Mouse (Mus musculus) limb, embryonic 12.5 days (tissue): ENCODE measurements at regions not wholly inside any gene's neighbourhood (a gene's known extent, or its start where the extent isn't known, plus 50 kb on each side); places are given as distances from the start of the nearest gene placed in this dataset.

Experiments used
- ATAC-seq: fragments of 200-750 bp; cut with Nextera tagmentation; 2 replicates; pipeline ENCODE4 v1.8.0; 2017; ENCODE audit warnings: low read depth, moderate TSS enrichment; ENCODE audit not compliant: insufficient number of reproducible peaks, insufficient read depth, low FRiP score, low TSS enrichment
- H3K27ac ChIP-seq: fragments of 300-500 bp; sonication (generic); 2 replicates; pipeline ENCODE4 v1.5.1; 2016; ENCODE audit warnings: mild to moderate bottlenecking, moderate library complexity
- H3K27me3 ChIP-seq: fragments of 300-500 bp; sonication (generic); 2 replicates; pipeline ENCODE4 v1.6.1; 2016; ENCODE audit warnings: mild to moderate bottlenecking, moderate library complexity
- H3K36me3 ChIP-seq: fragments of 300-500 bp; sonication (generic); 2 replicates; pipeline ENCODE4 v1.6.1; 2016; ENCODE audit warnings: mild to moderate bottlenecking, moderate library complexity
- H3K4me1 ChIP-seq: fragments of 300-500 bp; sonication (generic); replicated peaks from 2 replicates; pipeline ENCODE4 v1.6.1; 2016
- H3K4me2 ChIP-seq: fragments of 300-500 bp; sonication (generic); 2 replicates; pipeline ENCODE4 v1.6.1; 2016; ENCODE audit warnings: mild to moderate bottlenecking, moderate library complexity
- H3K4me3 ChIP-seq: fragments of 300-500 bp; sonication (generic); replicated peaks from 2 replicates; pipeline ENCODE4 v1.5.1; 2016; ENCODE audit warnings: mild to moderate bottlenecking
- H3K9ac ChIP-seq: fragments of 300-500 bp; sonication (generic); replicated peaks from 2 replicates; pipeline ENCODE4 v1.6.1; 2016; ENCODE audit warnings: mild to moderate bottlenecking, moderate library complexity
- H3K9me3 ChIP-seq: fragments of 300-500 bp; sonication (generic); 2 replicates; pipeline ENCODE4 v1.6.1; 2016; ENCODE audit warnings: mild to moderate bottlenecking, moderate library complexity
- WGBS: fragments of 180-500 bp; shearing (Covaris S2); methylation state at CpG from one replicate; pipeline ENCODE4 v1.1.7; 2016; 5-methylcytosine and 5-hydroxymethylcytosine counted together

DNA sequence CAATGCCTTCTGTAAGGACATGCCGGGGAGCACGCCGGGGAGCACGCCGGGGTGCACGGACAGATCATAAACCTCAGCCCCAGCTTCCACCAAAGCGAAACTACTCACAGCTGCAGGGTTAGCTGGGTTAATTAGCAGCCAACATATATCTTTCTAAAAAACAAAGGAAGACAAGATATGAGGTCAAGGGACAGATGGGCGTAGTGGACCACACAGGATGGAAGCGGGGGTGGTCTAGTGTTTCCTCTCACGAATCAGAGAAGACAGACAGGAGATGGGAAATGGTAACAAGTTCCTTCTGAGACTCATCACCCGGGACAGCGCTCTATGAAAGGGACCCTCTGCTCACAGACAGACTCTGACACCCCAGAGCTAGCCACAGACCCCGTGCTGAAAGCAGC lies 60.0 kb upstream of the Ajap1 start:
- 60% methylated on average over 13 of the region's 13 CpGs for WGBS
- Histone ChIP-seq H3K4me3 (no peak overlapping the region), H3K4me1 (peaks cover 3% of the 10 kb centered on the region; the same call in 1 of the 2 replicates), H3K9ac (no peak overlapping the region), H3K27ac (no peak overlapping the region), H3K4me2 (no peak overlapping the region), H3K36me3 (no peaks in the 10 kb centered on the region), H3K27me3 (no peaks in the 10 kb centered on the region; the same call in 1 of the 2 replicates), H3K9me3 (no peaks in the 10 kb centered on the region)
- no peak for ATAC-seq

DNA sequence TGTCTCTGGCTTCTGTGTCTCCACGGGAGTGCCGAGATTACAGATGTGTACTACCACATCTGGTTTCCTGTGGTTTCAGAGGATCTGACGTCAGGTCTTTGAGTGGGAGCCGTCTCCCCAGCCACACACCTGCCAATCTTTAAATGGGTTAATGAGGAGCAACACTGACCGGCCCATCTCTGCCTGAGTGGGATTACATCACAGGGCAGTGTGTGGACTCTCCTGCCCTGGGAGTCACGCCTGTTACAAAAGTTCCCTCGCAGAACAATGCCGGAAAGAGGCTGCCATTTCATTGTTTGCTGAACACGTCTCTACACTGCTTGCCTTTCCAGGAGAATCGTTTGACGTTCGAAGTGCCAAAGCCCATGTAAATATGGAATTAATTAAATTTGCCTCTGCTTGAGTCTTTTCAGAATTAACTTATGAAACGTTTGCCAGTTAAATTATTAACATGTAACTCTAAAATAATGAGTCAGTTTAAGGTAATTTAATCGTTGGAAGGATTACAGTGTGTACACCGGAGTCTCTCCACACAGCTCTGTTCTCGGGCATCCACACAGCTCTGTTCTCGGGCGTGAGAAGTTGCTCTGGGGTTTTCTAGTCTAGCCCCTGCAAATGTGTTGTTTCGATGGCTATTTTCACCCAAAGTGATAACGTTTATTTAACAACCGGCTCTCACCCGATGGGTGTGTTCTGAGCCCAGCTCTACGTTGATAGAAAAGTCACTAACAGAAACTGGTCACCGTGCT lies 61.5 kb upstream of the Ajap1 start:
- H3K27ac ChIP-seq = no peak overlapping the region
- H3K4me3 ChIP-seq = no peak overlapping the region
- H3K27me3 ChIP-seq = no peaks in the 10 kb centered on the region; the same call in 1 of the 2 replicates
- H3K4me1 ChIP-seq = peaks cover 3% of the 10 kb centered on the region; the same call in 1 of the 2 replicates
- no peak for ATAC-seq
- 49% methylated on average over 24 of the region's 24 CpGs for WGBS
- H3K9me3 ChIP-seq = no peaks in the 10 kb centered on the region
- H3K9ac ChIP-seq = no peak overlapping the region
- H3K4me2 ChIP-seq = no peak overlapping the region
- H3K36me3 ChIP-seq = no peaks in the 10 kb centered on the region

DNA sequence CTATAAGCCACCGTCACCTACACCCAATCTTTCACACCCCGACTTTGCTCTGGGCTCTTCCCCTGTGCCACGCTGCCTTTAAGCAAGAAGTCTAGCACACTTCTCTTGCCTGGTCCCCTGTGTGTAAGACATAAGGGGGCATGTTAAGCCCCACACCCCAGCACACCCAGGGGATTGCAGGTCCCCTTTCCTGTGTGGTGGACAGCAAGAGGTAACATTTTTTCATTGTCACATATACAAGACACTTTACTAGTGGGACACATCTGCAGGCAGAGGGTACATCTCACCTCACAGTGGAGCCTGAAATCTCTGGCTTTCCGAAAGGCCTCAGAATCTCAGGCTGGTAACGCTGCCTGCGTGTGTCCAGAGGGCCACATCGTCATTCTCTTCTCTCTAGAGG lies 64.1 kb upstream of the Ajap1 start:
- Histone ChIP-seq H3K4me3 (no peak overlapping the region), H3K4me1 (no peaks in the 10 kb centered on the region; the same call in 1 of the 2 replicates), H3K27ac (no peak overlapping the region), H3K27me3 (no peaks in the 10 kb centered on the region; the same call in 1 of the 2 replicates), H3K9me3 (no peaks in the 10 kb centered on the region), H3K9ac (no peak overlapping the region), H3K4me2 (no peak overlapping the region), H3K36me3 (no peaks in the 10 kb centered on the region)
- WGBS = 83% methylated on average over 7 of the region's 7 CpGs
- ATAC-seq = no peak

DNA sequence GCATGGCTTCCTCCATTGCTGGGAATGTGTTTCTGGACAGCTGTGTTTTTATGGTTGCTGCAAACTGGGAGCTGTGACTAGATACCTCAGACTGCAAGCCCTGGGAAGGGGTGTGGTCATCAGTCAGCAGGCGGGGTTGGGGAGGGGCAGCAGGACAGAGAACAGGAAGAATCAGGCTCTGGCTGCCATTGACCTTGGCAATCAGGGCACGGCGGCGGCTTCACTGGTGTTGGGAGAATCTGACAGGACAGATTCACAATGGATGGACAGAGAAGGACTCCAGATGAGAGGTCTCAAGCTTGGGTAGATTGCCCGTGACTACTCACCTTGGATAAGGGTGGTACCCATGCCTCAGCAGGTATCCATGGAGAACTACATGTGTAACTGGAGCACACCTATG lies 64.5 kb upstream of the Ajap1 start:
- no peaks in the 10 kb centered on the region for H3K9me3 ChIP-seq
- H3K9ac ChIP-seq = no peak overlapping the region
- no peaks in the 10 kb centered on the region; the same call in 1 of the 2 replicates for H3K27me3 ChIP-seq
- no peak for ATAC-seq
- no peaks in the 10 kb centered on the region; the same call in 1 of the 2 replicates for H3K4me1 ChIP-seq
- H3K4me3 ChIP-seq = no peak overlapping the region
- H3K27ac ChIP-seq = no peak overlapping the region
- no peaks in the 10 kb centered on the region for H3K36me3 ChIP-seq
- no peak overlapping the region for H3K4me2 ChIP-seq
- 80% methylated on average over 5 of the region's 5 CpGs for WGBS

DNA sequence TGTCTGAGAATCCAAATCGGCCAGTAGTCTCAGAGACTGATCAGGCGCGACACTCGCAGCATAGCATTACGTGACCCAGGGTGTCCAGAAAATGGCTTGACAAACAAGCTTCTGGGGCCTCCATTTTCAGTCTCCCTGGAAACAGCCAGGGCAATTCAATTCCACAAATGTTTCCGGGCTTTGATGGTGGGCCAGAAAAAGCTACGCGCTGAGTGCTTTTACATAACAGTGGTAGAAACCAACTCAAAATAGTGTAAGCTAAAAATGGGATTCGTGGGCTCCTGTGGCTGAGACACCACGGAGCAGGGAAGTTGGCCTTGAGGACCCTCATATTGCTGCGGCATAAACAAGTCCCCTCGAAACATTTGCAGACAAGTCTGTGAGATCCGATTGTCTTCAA lies 65.3 kb upstream of the Ajap1 start:
- 90% methylated on average over 13 of the region's 13 CpGs for WGBS

DNA sequence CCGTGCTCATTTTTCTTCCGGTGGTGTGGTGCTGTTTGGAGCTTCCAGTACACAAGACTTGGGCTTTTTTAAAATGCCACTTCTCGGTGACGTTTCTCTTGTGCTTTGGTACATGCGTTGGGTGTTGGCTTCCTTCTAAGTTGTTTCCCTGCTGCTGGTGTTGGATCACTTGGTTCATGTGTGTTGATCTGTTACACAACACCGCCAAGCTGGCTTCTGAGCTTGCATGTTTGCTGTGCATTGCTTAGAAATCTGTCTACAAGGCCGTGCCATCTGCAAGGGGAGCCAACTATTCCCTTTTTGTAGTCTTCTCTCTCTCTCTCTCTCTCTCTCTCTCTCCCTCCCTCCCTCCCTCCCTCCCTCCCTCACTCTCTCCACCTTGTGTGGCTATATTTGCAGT lies 68.7 kb upstream of the Ajap1 start:
- ATAC-seq = no peak
- H3K4me1 ChIP-seq = no peaks in the 10 kb centered on the region
- H3K27me3 ChIP-seq = no peaks in the 10 kb centered on the region; the same call in 1 of the 2 replicates
- 93% methylated on average over 7 of the region's 7 CpGs for WGBS
- no peak overlapping the region for H3K4me2 ChIP-seq
- no peaks in the 10 kb centered on the region for H3K36me3 ChIP-seq
- no peaks in the 10 kb centered on the region for H3K9me3 ChIP-seq
- H3K4me3 ChIP-seq = no peak overlapping the region
- no peak overlapping the region for H3K9ac ChIP-seq
- no peak overlapping the region for H3K27ac ChIP-seq

More for the DNA sequence above, 65.3 kb upstream of the Ajap1 start:
- Histone ChIP-seq H3K9me3 (no peaks in the 10 kb centered on the region), H3K4me1 (no peaks in the 10 kb centered on the region; the same call in 1 of the 2 replicates), H3K4me3 (no peak overlapping the region), H3K9ac (no peak overlapping the region), H3K36me3 (no peaks in the 10 kb centered on the region), H3K27ac (no peak overlapping the region), H3K4me2 (no peak overlapping the region), H3K27me3 (no peaks in the 10 kb centered on the region; the same call in 1 of the 2 replicates)
- no peak for ATAC-seq

DNA sequence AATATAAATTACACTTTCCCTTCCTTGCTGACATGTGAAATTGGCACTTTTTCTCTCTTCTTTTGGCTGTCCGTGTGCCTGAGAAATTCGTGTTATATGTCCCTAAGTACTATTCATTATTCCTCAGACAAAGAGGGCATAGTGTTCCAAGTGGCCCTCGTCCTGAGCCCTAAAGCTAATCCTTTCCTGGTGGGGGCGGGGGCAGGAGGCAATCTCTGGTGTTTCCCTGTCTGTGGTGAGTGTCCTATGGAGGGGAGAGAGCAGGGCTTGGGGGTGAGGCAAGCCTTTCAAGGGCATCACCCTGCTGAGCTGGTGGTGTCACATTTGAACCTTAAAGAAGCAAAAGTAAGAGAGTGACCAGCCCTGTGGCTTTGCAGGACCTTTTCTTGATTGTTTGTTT lies 69.9 kb upstream of the Ajap1 start:
- 43% methylated on average over 4 of the region's 4 CpGs for WGBS
- Histone ChIP-seq H3K4me1 (no peaks in the 10 kb centered on the region), H3K36me3 (no peaks in the 10 kb centered on the region), H3K27ac (no peak overlapping the region), H3K9me3 (no peaks in the 10 kb centered on the region), H3K4me3 (no peak overlapping the region), H3K4me2 (no peak overlapping the region), H3K9ac (no peak overlapping the region), H3K27me3 (peaks cover under 1% of the 10 kb centered on the region; the same call in 1 of the 2 replicates)
- ATAC-seq = no peak

DNA sequence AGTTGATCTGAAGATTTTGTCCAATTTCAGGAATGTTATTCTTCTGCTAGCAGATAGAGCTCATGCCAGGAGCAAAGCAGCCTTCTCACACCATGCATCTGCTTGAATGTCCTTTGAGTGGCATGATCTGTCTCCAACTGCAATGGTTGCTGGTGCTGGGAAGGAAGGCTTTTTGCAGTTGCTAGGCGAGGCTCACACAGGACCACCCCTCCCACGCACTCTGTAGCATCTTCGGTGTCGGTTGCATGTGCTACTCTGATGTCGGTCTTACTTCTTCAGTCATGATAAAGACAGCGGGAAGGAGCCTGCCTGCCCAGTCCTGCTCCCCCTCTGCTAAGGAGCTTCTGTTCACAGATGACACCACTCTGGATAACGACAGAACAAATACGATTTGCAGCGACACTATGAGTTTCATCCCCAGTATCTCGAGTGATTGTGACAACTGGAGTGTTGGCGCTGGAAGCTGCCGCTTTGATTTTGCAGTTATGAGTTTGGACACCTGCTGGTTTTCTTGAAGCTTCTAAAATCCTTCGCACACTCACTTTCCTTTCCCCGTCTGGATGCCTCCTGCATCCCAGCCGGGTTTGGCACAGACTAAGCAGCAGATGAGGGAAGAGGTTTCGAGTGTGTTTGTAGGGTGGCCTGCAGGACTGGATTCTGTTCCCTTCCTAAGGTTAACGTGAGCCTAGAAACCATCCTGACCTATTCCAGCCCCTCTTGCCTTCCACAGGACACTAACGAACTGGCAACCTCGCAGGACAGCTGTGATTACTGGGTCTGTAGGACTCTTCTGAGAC lies 75.4 kb upstream of the Ajap1 start:
- no peak overlapping the region for H3K4me3 ChIP-seq
- no peaks in the 10 kb centered on the region for H3K9me3 ChIP-seq
- H3K27me3 ChIP-seq = peaks cover 5% of the 10 kb centered on the region; the same call in 1 of the 2 replicates
- no peak overlapping the region for H3K9ac ChIP-seq
- H3K27ac ChIP-seq = no peak overlapping the region
- H3K4me2 ChIP-seq = no peak overlapping the region
- H3K36me3 ChIP-seq = no peaks in the 10 kb centered on the region
- no peaks in the 10 kb centered on the region for H3K4me1 ChIP-seq
- 77% methylated on average over 19 of the region's 19 CpGs for WGBS
- ATAC-seq = no peak

DNA sequence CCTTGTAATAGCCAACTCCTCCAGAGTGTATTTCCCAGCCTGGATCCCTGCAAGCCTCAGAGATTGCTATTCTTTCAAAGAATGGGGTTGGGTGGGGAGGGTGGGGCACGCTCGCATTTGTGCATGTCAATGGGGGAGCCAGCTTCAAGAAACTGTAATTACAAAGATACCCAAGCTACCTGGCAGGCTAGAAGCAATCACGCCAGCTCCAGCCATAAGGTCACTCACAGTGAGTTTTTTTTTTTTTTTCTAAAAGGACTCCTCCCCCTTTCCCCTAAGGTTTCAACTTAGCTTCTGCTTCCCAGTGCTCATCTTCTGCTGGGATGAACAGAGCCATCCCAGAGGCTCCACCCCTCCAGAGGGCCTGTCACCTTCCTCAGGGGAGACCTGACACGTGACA lies 77.0 kb upstream of the Ajap1 start:
- Histone ChIP-seq H3K27ac (no peak overlapping the region), H3K9me3 (no peaks in the 10 kb centered on the region), H3K4me3 (no peak overlapping the region), H3K36me3 (no peaks in the 10 kb centered on the region), H3K9ac (no peak overlapping the region), H3K27me3 (peaks cover 5% of the 10 kb centered on the region; the same call in 1 of the 2 replicates), H3K4me1 (no peaks in the 10 kb centered on the region), H3K4me2 (no peak overlapping the region)
- no peak for ATAC-seq
- 62% methylated on average over 4 of the region's 4 CpGs for WGBS

DNA sequence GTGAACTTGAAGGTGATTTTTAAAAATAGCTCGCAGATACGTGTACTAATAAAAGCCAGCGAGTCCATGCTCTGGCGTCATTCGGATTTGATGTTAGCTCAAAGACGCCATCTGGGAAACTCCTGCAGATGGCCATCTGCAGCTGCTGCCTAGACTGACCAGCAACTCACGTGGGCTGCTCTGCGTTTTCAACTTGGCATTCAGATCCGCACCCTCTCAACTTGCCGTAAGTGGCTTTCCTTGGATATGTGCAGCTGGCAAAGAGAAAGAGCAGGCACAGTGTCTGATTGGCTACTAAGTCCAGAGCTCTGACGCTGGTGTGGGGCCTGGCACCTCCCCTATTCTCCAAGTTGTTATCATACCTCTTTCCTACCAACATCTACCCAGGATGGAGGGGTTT lies 77.6 kb upstream of the Ajap1 start:
- Histone ChIP-seq H3K4me3 (no peak overlapping the region), H3K4me1 (no peaks in the 10 kb centered on the region), H3K9me3 (no peaks in the 10 kb centered on the region), H3K36me3 (no peaks in the 10 kb centered on the region), H3K9ac (no peak overlapping the region), H3K27ac (no peak overlapping the region), H3K4me2 (no peak overlapping the region), H3K27me3 (0 out of 2 replicates have a peak, but pooled peaks cover 5% of the 10 kb centered on the region)
- WGBS = 64% methylated on average over 11 of the region's 11 CpGs
- ATAC-seq = no peak

DNA sequence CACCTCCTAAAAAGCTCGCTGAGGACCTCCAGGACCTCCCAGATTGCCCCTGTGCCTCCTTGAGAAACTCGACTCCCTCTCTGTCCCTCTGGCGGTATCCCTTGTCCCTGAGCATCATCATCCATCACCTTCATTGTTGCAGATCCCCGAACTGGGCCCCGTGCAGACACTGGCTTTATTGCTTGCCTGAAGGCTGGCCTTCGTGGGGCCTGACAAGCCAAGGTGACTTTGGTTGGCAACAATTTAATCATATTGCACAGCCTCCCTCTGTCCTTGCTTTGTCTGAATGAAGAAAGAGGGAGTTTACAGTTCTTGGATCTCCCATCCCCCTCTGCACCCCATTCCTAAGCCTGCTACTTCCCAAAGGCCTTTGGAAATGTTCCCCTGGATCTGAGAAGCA lies 78.3 kb upstream of the Ajap1 start:
- Histone ChIP-seq H3K4me1 (no peaks in the 10 kb centered on the region), H3K9ac (no peak overlapping the region), H3K4me2 (no peak overlapping the region), H3K4me3 (no peak overlapping the region), H3K27me3 (0 out of 2 replicates have a peak, but pooled peaks cover 5% of the 10 kb centered on the region), H3K27ac (no peak overlapping the region), H3K9me3 (no peaks in the 10 kb centered on the region), H3K36me3 (no peaks in the 10 kb centered on the region)
- ATAC-seq = no peak
- WGBS = 14% methylated on average over 6 of the region's 6 CpGs
